Mouse (Mus musculus) megakaryocyte, embryonic 14.5 days (primary cell): Measurements from ENCODE around the gene Eefsec.

Experiments used
- FLI1 ChIP-seq: IDR thresholded peaks from 2 replicates; pipeline ENCODE4 v1.6.1; 2012; ENCODE audit warnings: low read length, inconsistent platforms, mixed read lengths
- GATA1 ChIP-seq: IDR thresholded peaks from 3 replicates; pipeline ENCODE4 v1.6.1; 2012; ENCODE audit warnings: mixed read lengths, low read length, inconsistent platforms, borderline replicate concordance

DNA sequence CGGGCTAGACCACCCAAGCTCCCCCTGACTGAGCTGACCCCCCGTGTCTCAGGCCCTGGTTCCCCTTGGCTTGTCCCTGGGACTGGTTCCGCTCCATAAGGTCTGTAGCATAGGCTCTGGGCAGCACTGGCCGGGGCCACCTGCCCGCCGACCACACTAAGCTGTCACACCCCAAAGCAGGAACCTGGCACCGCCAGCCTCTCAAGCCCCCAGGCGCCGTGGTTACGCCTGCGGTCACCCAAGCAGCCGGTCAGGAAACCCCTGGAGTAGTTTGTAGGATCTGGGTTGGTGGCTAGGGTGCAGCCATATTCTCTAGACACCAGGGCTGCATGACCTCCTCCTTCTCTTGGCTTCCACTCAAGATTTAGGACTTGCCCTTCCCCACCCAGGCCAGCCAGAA is 217.1 kb downstream of the Eefsec start:
- no peak for TF ChIP-seq GATA1
- no peak for TF ChIP-seq FLI1
